Mouse (Mus musculus): ENCODE data around the gene Crhr1. TPM values are rescaled to one million over a fixed set of nuclear protein-coding genes. Genes with fewer than 3 reads are reported as not detected.
"Not testable (repeated sequence)": the region's sequence is repeated elsewhere in the genome, so short reads cannot be mapped to it uniquely, and the experiment has no call there.

Gene Crhr1
- polyA plus RNA-seq, 2 experiments from 2014 or later = not detected

- no peak for ATAC-seq
These were observed 70.6 kb downstream of the Crhr1 start for GRCm38 (mm10) chr11:104203271-104203670.

GRCm38 (mm10) chr11:104206573-104206972 lies 73.9 kb downstream of the Crhr1 start:
- no peak for ATAC-seq

- no peak for ATAC-seq
These were observed 76.4 kb downstream of the Crhr1 start for GRCm38 (mm10) chr11:104209041-104209440.

GRCm38 (mm10) chr11:104211251-104211650 lies 78.6 kb downstream of the Crhr1 start:
- no peak for ATAC-seq

- not testable (repeated sequence) for ATAC-seq
These were observed 81.5 kb downstream of the Crhr1 start for GRCm38 (mm10) chr11:104214128-104214527.

- ATAC-seq = no peak
These were observed 85.4 kb downstream of the Crhr1 start for GRCm38 (mm10) chr11:104218075-104218474.

- no peak for ATAC-seq
These were observed 87.6 kb downstream of the Crhr1 start for GRCm38 (mm10) chr11:104220291-104220690.

GRCm38 (mm10) chr11:104221751-104222150 lies 89.1 kb downstream of the Crhr1 start:
- ATAC-seq = no peak

- no peak for ATAC-seq
These were observed 90.6 kb downstream of the Crhr1 start for GRCm38 (mm10) chr11:104223301-104223700.

Other genes starting within 250 kb of the Crhr1 start
- gene Nsf, start 178.8 kb upstream of the Crhr1 start, polyA plus RNA-seq (2017; shearing (Covaris generic)) = 10 to 100 TPM; 47.7 to 60.0 TPM
- gene Arf2, start 166.1 kb upstream of the Crhr1 start, polyA plus RNA-seq (2017; shearing (Covaris generic)) = 10 to 100 TPM; 11.7 to 13.4 TPM
- not detected for gene Sppl2c, start 53.5 kb downstream of the Crhr1 start, polyA plus RNA-seq (2017; shearing (Covaris generic))
- gene Mapt, start 98.5 kb downstream of the Crhr1 start, polyA plus RNA-seq (2017; shearing (Covaris generic)) = 1 to 10 TPM in 1 of 2 experiments, not detected in 1; 1.5 TPM